Mouse (Mus musculus) megakaryocyte, embryonic 14.5 days (primary cell): Measurements from ENCODE around the gene Hmgcs1. TPM values are rescaled to one million over a fixed set of nuclear protein-coding genes. Genes with fewer than 3 reads are reported as not detected.
A peak's percentile ranks its signal among the peaks of the same experiment; 100 is the strongest.

Experiments used
- H3K27me3 ChIP-seq: replicated peaks from 2 replicates; pipeline ENCODE3; 2012; ENCODE audit warnings: inconsistent platforms
- H3K36me3 ChIP-seq: replicated peaks from 2 replicates; pipeline ENCODE3; 2012; ENCODE audit warnings: low read length, inconsistent platforms, mixed read lengths
- H3K4me1 ChIP-seq: 2 replicates; pipeline ENCODE4 v1.6.1; 2012; ENCODE audit warnings: inconsistent platforms
- H3K4me3 ChIP-seq: replicated peaks from 2 replicates; pipeline ENCODE3; 2012; ENCODE audit warnings: moderate library complexity, mild to moderate bottlenecking, inconsistent platforms
- H3K9me3 ChIP-seq: 2 replicates; pipeline ENCODE4 v1.6.1; 2012; ENCODE audit warnings: inconsistent platforms
- FLI1 ChIP-seq: IDR thresholded peaks from 2 replicates; pipeline ENCODE4 v1.6.1; 2012; ENCODE audit warnings: low read length, inconsistent platforms, mixed read lengths
- GATA1 ChIP-seq: IDR thresholded peaks from 3 replicates; pipeline ENCODE4 v1.6.1; 2012; ENCODE audit warnings: mixed read lengths, low read length, inconsistent platforms, borderline replicate concordance
- polyA plus RNA-seq: library from polyadenylated mRNA; stranded (reverse); fragments of >175 nt; gene quantifications from 2 replicates; pipeline ENCODE4 v1.2.3, GENCODE M21; 2012; ENCODE audit warnings: low replicate concordance; ENCODE audit not compliant: insufficient read depth

Gene Hmgcs1
- polyA plus RNA-seq, 1 experiment = 20.7 TPM

GRCm38 (mm10) chr13:119743470-119743869 is 53.3 kb downstream of the Hmgcs1 start:
- Histone ChIP-seq H3K36me3 (no peaks in the 10 kb centered on the region), H3K9me3 (peaks cover 6% of the 10 kb centered on the region), H3K4me1 (peaks cover 38% of the 10 kb centered on the region), H3K4me3 (no peak overlapping the region), H3K27me3 (peaks cover 3% of the 10 kb centered on the region)
- TF ChIP-seq FLI1 (no peak), GATA1 (no peak)

- H3K9me3 ChIP-seq = peaks cover 6% of the 10 kb centered on the region
- H3K36me3 ChIP-seq = no peaks in the 10 kb centered on the region
- peaks cover 3% of the 10 kb centered on the region for H3K27me3 ChIP-seq
- TF ChIP-seq GATA1 = no peak
- TF ChIP-seq FLI1 = no peak
- H3K4me3 ChIP-seq = no peak overlapping the region
- H3K4me1 ChIP-seq = peaks cover 17% of the 10 kb centered on the region
Observed at GRCm38 (mm10) chr13:119746930-119747329, 56.8 kb downstream of the Hmgcs1 start.

GRCm38 (mm10) chr13:119753859-119754634 is 63.9 kb downstream of the Hmgcs1 start:
- peaks cover 16% of the 10 kb centered on the region for H3K4me1 ChIP-seq
- H3K4me3 ChIP-seq = no peak overlapping the region
- H3K27me3 ChIP-seq = peaks cover 16% of the 10 kb centered on the region
- no peak for TF ChIP-seq FLI1
- TF ChIP-seq GATA1 = no peak
- no peaks in the 10 kb centered on the region for H3K9me3 ChIP-seq
- no peaks in the 10 kb centered on the region for H3K36me3 ChIP-seq

- Histone ChIP-seq H3K9me3 (no peaks in the 10 kb centered on the region), H3K4me1 (peaks cover 16% of the 10 kb centered on the region), H3K36me3 (peaks cover 2% of the 10 kb centered on the region), H3K27me3 (peaks cover 16% of the 10 kb centered on the region), H3K4me3 (no peak overlapping the region)
- TF ChIP-seq FLI1 (no peak), GATA1 (no peak)
Observed at GRCm38 (mm10) chr13:119754635-119755020, 64.4 kb downstream of the Hmgcs1 start.

GRCm38 (mm10) chr13:119755141-119755547 is 65.0 kb downstream of the Hmgcs1 start:
- Histone ChIP-seq H3K9me3 (no peaks in the 10 kb centered on the region), H3K4me3 (peak overlapping the region; percentile 86), H3K27me3 (peaks cover 16% of the 10 kb centered on the region), H3K4me1 (peaks cover 12% of the 10 kb centered on the region), H3K36me3 (peaks cover 7% of the 10 kb centered on the region)
- TF ChIP-seq GATA1 = no peak
- TF ChIP-seq FLI1 = no peak

GRCm38 (mm10) chr13:119755681-119756471 is 65.7 kb downstream of the Hmgcs1 start, which contains the start of gene Nim1k:
Gene Nim1k (minus strand): TSS chr13:119755882.
- TF ChIP-seq GATA1 (no peak), FLI1 (no peak)
- peaks cover 12% of the 10 kb centered on the region; the same call in 1 of the 2 replicates for H3K4me1 ChIP-seq
- no peaks in the 10 kb centered on the region for H3K9me3 ChIP-seq
- H3K27me3 ChIP-seq = peaks cover 16% of the 10 kb centered on the region
- H3K36me3 ChIP-seq = peaks cover 12% of the 10 kb centered on the region
- peak within 1 kb of the TSS; percentile 86 for H3K4me3 ChIP-seq

- Histone ChIP-seq H3K4me1 (peaks cover 12% of the 10 kb centered on the region; the same call in 1 of the 2 replicates), H3K27me3 (peaks cover 16% of the 10 kb centered on the region), H3K36me3 (peaks cover 21% of the 10 kb centered on the region), H3K4me3 (no peak overlapping the region), H3K9me3 (no peaks in the 10 kb centered on the region)
- no peak for TF ChIP-seq GATA1
- no peak for TF ChIP-seq FLI1
Observed at GRCm38 (mm10) chr13:119756831-119757230, 66.7 kb downstream of the Hmgcs1 start.

Other genes starting within 250 kb of the Hmgcs1 start
- gene 4833420G17Rik, start 227.6 kb upstream of the Hmgcs1 start, polyA plus RNA-seq = 2.6 and 2.7 TPM in 2 replicates
- gene Tmem267, start 202.3 kb upstream of the Hmgcs1 start, polyA plus RNA-seq = 0.88 TPM in 1 of 2 replicates, not detected in the other
- 1.8 TPM in 1 of 2 replicates, not detected in the other for gene 3110070M22Rik, start 202.0 kb upstream of the Hmgcs1 start, polyA plus RNA-seq
- gene Ccl28, start 66.6 kb upstream of the Hmgcs1 start, polyA plus RNA-seq = not detected in 2 replicates
- 0.23 TPM in 1 of 2 replicates, not detected in the other for gene Nim1k, start 65.5 kb downstream of the Hmgcs1 start, polyA plus RNA-seq
- gene Zfp131, start 100.5 kb downstream of the Hmgcs1 start, polyA plus RNA-seq = 9.9 and 24.6 TPM in 2 replicates
- not detected in 2 replicates for gene AF067063, start 139.8 kb downstream of the Hmgcs1 start, polyA plus RNA-seq
- gene D13Ertd608e, start 145.6 kb downstream of the Hmgcs1 start, polyA plus RNA-seq = not detected in 2 replicates
- not detected in 2 replicates for gene Tcstv1, start 204.4 kb downstream of the Hmgcs1 start, polyA plus RNA-seq
- gene Gm21761, start 238.9 kb downstream of the Hmgcs1 start, polyA plus RNA-seq = not detected in 2 replicates